Mouse (Mus musculus) urinary bladder, postnatal 14 days (tissue): ENCODE results near the gene Mrpl23.

Experiments used
- DNase-seq: peaks from one replicate; pipeline ENCODE4 v3.0.0; 2021; ENCODE audit warnings: low spot score

The Mrpl23 gene

GRCm38 (mm10) chr7:142552591-142553416 lies 20.3 kb downstream of the Mrpl23 start:
- DNase-seq, result no peak

GRCm38 (mm10) chr7:142553417-142554335 lies 21.2 kb downstream of the Mrpl23 start:
- no peak for DNase-seq

- no peak for DNase-seq
Observed at GRCm38 (mm10) chr7:142554625-142555024, 22.1 kb downstream of the Mrpl23 start.

- no peak for DNase-seq
Observed at GRCm38 (mm10) chr7:142555366-142556088, 23.0 kb downstream of the Mrpl23 start.

DNA sequence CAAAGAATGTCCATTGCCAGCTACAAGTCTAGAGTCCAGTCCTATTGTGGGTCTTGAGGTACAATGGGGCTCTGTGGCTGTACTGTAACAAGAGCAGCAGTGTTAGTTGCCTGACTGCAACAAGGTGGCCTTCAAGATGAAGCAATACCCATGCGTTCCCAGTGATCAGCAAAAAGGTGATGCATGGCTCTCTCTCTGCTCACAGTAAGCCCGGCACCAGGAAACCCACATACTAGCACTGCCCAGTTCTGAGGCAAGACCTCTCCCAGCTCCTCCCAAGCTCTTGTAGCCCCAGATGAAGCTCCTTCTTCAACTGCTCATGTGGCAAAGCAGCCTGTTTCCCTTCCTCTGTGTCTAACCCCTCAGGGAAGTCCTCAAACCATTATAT lies 23.6 kb downstream of the Mrpl23 start:
- DNase-seq, result no peak

- no peak for DNase-seq
Observed at GRCm38 (mm10) chr7:142557696-142558095, 25.2 kb downstream of the Mrpl23 start.

GRCm38 (mm10) chr7:142558511-142559146 lies 26.1 kb downstream of the Mrpl23 start:
- no peak for DNase-seq

- no peak for DNase-seq
Observed at GRCm38 (mm10) chr7:142559651-142560175, 27.2 kb downstream of the Mrpl23 start.

- DNase-seq, result no peak
Observed at GRCm38 (mm10) chr7:142560942-142561855, 28.7 kb downstream of the Mrpl23 start.

GRCm38 (mm10) chr7:142561856-142562404 lies 29.4 kb downstream of the Mrpl23 start:
- no peak for DNase-seq

DNA sequence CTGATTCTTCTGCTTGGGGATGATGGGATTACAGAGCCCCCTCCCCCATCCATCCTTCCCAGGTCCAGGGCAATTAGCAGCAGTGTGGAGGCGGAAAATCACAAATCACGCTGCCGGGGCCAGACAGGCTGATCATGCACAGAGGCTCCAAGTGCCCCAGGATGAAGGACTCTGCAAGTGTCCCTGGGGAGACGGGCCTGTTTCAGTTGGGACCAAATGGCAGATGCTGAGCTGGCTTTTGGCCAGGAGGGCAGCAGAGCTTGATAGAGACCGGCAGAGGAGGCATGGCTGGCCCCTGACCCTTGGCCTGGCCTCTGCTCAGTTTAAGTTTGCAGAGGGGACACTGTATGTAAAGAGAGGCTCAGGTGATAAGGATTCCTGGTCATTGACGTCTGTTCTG lies 30.7 kb downstream of the Mrpl23 start:
- no peak for DNase-seq

DNA sequence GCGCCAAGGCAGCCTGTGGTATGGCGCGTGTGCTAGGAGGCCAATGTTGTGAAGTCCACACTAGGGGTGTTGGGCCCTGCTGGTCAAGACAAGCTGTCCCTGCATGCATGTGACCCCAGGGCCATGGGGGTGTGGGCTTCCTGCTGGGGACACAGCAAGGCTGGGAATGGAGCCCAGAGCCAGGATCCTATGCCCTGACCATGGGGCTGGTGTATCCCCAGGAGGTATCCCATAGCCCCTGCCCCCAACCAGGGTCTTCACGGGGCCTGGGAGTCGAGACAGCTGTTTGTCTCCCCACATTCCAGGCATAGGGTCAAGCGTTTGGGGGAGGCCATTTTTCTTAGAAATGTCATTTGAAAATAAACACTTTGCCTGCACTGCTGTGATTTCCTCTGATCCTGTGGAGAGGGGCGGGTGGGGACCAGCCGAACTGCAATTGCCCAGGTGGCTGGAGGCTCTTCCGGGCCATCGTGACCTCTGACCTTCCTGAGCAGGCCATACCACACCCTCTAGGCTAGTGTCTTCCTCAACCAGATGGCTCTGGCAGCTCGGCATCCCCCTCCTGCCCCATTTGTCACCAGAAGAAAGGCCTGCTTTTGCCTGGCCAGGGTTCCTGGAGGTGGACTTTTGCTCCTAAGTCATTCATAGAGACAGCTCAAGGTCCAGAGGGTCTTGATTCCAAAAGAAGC lies 32.6 kb downstream of the Mrpl23 start:
- no peak for DNase-seq

DNA sequence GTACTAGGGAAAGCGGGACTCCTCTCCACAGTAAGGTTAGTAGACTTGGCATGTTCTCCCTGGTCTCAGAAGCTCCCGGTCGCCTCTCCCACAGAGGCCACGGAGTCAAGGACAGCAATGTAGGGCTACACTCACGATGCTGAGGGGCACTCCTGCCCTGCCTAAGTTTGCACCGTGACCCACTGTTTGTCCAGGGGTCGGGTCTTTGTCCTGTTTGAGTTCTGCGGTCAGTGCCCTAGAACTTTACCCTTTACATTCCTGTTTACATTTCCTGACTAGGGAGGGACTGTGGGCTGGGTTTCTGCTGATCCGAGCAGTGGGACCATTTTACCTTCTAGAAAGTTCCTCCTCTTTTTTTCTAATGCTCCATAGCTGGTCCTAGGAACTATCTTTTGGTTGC lies 34.0 kb downstream of the Mrpl23 start:
- no peak for DNase-seq

DNA sequence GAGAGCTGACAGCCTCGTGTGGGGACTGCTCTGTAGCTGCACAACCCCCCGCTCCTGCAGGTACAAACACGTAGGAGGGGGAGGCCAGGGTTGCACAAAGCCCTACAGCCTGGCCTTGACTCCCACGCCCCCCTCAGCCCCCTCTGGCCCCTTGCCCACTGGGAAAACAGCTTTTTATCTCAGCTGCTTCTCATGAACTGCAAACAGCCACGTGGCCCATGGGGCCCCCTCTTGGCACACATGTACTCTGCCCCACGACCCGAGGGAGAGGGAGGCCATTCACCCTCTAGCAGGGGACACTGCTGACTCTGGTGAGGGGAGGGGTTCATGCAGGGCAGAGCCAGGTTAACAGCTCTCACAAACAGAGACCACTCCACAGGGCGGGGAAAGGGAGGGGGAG lies 36.5 kb downstream of the Mrpl23 start:
- no peak for DNase-seq

DNA sequence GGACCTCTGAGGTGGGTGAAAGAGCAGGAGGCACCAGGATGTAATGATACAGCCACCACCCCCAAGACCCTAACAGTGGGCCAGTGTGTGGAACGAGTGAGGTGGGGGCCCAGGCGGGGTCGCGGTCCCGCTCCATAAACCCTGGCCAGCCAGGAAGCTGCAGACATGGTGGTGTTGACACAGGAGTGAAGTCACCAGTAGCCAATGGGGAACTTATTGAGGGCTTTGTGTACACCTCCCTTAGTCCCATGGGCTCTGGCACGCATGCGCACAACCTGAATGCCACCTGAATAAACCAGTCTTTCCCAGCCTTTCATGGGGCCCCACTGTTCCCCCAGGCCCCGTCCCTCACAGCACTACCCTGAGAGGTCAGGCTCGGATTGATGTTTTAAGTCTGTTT lies 38.1 kb downstream of the Mrpl23 start:
- no peak for DNase-seq

DNA sequence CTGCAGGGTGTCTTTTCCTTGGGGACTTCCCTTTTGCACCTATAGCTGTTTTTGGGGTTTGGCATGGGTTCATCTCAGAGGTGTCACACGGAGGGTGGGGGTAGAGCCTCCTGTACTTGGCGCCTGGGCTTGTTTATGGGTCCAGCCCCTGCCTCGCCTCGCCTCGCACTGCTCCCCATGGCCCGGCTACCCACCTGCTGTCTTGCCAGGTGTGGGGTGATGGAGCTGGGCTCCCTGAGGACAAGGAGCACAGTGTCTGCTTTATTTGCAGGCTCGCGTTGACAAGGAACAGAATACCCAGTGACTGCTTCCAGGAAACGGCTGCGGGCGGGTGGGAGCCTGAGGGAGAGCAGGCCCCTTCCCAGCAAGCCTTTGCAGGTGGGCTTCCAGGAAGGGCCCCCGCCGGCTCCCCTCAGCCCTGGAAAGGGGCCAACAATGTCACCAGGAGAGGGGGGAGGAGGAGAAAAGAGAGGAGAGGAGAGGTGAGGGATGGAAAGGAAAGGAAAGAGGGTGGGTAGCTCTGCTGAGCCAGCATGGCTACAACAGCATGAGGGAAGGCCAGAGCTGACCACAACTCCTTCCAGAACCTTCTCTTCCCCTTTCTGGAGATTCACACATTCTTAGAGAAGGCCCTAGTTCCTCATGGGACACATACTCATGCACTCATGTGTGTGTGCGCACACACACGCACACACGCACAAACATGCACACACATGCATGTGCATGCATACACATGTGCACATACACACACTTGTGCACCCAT lies 39.2 kb downstream of the Mrpl23 start:
- no peak for DNase-seq

DNA sequence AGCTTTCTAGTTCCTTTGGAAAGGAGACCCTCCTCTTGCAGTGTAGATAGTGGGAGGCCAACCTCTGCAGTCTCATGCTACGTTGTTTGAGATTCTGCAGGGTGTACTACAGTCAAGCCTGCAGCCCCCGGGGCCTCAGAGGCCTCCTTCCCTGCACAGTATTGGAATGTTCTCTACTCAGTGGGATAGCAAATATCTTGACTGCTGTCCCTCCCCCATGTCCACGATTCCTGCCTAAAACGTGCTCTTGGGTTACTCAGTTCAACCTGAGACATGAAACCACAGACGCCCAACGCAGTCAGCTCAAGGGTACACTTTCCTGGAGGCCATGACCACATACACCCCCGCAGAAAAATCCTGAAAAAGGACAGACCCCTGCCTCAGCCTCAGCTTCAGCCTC lies 39.9 kb downstream of the Mrpl23 start:
- no peak for DNase-seq

- DNase-seq, result no peak
Observed at GRCm38 (mm10) chr7:142572992-142573391, 40.5 kb downstream of the Mrpl23 start.

DNA sequence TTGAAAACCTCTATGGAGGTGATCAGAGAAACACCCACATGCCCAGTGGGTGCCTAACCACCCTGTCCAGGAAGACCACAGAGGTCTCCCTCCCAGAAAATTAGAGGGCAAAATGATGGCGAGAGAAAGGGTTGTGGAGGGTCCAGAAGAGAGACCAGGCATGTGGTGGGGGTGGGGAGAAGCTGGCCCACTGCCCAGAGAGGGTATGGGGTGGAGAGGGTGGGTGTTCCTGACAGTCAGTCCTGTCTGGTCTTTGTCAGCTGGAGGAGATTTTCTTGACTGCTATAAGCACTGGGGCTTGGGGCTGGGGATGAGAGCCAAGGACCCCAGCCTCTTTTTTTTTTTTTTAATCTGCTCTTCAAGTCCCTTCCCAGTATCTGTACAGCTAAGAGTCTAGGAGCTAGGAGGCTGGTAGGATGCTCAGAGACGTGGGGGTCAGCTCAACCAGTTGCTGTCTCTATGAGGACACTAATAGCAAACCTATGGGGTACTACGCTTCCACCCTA lies 41.7 kb downstream of the Mrpl23 start:
- no peak for DNase-seq
